Mouse (Mus musculus) kidney, postnatal 25 days (tissue): ENCODE data around the gene Mrpl42.

Source experiments
- DNase-seq, 2 experiments: peaks; one replicate each; pipeline ENCODE4 v3.0.0; 2021; ENCODE audit warnings: mixed read lengths in 2 of 2

Gene Mrpl42

GRCm38 (mm10) chr10:95501463-95502081 lies at the start of gene Mrpl42:
Gene Mrpl42, minus strand, starts transcription at chr10:95501940.
- DNase-seq = peak; percentile 94

DNA sequence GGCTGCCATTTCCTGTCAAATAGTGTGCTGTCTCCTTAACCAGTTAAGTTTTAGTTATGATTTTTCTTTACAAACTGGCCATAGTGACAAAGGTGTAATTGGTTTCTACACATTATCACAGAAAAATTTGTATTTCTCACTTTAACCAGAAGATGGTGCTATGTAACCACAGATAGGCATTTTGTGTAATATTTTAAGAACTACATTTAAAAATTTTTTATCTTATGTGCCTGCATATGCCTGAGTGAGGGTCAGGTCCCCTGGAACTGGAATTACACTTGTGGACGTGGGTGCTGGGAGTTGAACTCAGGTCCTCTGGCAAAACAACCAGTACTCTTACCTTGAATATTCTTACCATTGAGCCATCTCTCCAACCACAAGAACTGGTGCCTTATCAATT lies 48.8 kb upstream of the Mrpl42 start:
- DNase-seq = no peak

GRCm38 (mm10) chr10:95549080-95549479 lies 47.3 kb upstream of the Mrpl42 start:
- peak in 1 of 2 experiments; percentile 33 for DNase-seq

DNA sequence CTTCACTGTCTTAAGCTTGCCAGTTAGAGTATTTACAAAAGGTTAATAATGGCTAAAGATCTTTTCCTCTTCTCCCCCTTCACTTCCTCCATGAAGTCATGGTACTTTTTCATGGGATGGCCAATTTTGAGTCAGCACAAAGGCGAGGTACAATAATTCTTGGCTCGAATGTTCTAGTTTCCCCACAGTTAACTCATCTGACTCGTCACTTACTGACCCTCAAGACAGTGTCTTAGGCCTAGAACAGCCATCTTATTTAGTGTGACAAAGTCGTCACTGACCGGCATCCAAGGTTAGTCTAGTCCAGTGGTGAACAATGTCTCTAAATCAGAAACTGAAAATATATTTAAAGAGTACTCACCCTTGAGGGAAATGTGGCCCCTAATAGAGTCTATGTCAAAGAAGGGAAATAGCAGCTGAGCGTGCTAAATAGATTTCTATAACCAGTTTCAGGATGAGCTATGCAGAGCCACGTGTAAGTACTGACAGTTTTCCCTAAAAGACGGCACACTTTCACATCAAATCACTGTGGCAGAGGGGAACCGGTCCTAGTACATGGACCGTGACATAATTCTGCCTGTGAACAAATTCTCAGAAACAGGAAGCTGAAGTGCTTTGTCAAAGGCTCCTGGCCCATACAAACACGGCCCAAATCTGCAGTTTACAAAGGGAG lies 46.5 kb upstream of the Mrpl42 start:
- DNase-seq = peak in 1 of 2 experiments; percentile 12

- DNase-seq = no peak
Measured at GRCm38 (mm10) chr10:95546178-95546577, 44.4 kb upstream of the Mrpl42 start.

DNA sequence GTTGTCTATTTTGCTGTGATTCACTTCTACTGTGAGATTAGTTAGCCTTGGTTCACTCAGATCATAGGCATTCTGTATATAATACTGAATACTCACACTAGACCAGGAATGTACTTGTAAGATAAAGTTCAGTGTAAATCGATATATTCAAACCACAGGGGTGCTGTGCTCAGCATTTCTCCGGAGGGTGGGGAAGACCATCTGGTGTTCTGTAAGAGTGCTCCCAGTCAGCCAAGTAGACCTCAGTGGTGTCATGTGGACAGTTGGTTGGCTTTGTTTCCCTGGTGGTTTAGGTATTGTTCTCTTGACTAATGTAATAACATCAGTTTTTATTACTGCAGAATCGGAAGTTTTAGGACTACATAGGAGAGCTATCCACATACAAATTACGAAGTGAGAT lies 43.3 kb upstream of the Mrpl42 start:
- peak in 1 of 2 experiments; percentile 32 for DNase-seq

GRCm38 (mm10) chr10:95544651-95545050 lies 42.9 kb upstream of the Mrpl42 start:
- no peak for DNase-seq

GRCm38 (mm10) chr10:95544004-95544403 lies 42.3 kb upstream of the Mrpl42 start:
- DNase-seq = peak; percentile 38 to 51

GRCm38 (mm10) chr10:95543377-95543776 lies 41.6 kb upstream of the Mrpl42 start:
- DNase-seq = peak in 1 of 2 experiments; percentile 23

GRCm38 (mm10) chr10:95542916-95543315 lies 41.2 kb upstream of the Mrpl42 start:
- DNase-seq = no peak

GRCm38 (mm10) chr10:95539841-95540240 lies 38.1 kb upstream of the Mrpl42 start:
- no peak for DNase-seq

DNA sequence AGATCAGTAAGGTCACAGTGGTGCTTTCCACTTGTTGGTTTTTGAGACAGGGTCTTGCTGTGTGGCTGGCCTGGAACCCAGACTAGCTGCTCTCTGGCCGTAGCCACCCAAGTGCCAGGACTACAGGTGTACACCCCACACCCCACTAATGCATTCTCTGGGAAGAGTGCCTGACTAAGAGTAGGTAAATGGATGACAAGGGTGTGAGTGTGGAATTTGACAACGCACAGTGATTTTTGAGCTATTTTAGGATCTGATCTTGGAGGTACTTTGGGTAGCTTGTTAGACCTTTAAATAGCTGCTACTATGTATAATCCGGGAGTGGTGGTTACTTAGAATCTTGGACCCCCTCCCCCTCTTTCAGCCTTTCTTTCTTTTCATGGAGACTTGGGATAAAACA lies 37.5 kb upstream of the Mrpl42 start:
- DNase-seq = no peak

DNA sequence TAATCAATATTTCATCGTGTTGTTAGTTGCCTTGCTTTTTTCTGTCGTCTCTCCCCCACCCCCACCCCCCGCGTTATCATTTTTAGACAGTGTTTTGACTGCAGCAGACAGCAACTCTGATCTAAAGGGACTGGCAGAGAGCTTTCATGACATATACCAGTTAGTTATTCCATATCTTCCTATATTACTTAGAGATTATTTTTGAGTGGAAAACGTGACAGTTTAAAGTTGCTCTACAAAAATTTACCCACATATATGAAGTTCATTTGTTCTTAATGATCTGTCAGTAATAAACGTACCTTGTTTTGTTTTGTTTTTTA lies 34.4 kb upstream of the Mrpl42 start:
- no peak for DNase-seq

- DNase-seq = no peak
Measured at GRCm38 (mm10) chr10:95535399-95536221, 33.9 kb upstream of the Mrpl42 start.

DNA sequence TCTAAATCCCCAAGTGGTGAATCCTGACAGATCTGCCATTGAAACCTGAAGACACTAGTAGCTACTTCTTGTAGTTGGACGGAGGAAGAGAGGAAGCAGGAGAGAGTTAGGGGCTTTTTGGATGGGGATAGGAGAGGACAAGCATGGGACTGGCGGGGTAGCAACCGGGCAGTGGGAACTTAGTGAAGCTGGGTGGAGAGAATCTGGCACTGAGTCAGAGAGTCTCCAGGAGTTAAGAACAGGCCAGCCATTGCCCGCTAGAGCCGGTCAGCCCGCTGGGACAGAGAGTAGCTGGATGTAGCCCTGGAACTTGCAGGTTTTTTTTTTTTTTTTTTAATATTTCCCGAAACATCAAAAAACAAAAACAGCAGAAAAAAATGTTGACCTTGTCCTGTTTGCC lies 31.6 kb upstream of the Mrpl42 start:
- peak; percentile 54 to 63 for DNase-seq

DNA sequence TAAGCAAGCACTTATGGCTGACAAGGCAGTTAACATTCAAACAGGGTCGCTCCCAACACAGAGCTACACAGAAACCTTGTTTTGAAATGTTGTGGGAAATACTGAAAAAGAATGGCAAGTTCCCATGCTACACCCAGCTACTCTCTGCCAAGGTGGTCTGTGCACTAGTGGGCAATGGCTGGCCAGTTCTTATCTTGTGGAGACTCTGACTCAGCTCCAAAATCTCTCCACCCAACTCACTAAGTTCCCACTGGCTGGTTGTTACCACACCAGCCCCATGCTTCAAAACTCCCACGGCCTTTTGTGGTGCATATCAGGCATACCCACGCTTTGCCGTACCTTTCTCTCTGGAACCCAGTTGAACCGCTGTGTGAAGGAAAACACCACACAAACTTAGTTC lies 31.2 kb upstream of the Mrpl42 start:
- DNase-seq = no peak

DNA sequence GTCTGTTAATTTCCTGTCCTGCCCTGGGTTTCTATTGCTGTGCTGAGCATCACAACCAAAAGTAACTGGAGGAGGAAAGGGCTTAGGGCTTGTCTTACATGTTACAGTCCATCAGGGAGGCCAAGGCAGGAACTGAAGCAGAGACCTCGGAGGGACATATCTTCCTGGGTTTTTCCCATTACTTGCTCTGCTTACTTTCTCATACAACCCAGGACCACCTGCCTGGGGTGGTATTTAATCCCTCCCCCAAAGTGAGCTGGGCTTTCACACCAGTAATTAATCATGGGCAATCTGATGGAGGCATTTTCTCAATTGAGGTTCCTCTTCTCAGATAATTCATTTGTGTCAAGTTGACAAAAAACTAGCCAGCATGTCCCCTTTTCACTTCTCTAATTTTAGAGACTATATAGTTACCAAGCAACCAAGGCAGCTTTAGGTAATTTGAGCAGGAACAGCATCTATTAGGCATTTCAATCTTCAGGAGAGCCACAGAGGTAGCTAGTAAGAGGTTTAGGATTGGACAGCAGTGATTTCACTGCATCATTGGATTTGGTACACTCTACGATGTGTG lies 28.9 kb upstream of the Mrpl42 start:
- DNase-seq = no peak

DNA sequence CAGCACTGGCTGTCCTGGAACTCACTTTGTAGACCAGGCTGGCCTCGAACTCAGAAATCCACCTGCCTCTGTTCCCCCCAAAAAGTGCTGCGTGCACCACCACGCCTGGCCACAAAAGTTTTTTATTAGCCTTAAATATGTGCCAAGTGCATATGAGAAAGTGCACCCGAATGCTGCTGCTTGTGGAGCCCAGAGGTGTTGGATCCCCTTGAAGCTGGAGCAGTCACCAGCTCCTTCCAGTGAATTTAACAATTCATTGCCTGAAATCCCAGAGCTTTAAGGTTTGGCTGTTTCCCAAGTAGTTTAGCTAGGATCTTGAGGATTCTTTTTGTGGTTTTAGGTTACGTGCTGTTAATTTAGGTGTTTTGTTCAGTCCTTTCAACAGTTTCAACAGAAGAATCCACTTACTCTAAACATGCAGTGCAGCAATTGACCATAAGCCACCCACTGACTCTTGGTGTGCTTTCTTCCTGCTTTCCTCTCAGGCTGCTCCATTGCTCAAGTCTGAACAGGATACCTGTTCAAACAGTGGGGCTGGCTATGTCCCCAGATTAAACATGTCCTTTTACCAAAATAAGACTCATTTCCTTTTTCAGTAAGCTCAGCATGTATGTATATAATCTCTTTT lies 24.9 kb upstream of the Mrpl42 start:
- no peak for DNase-seq

- DNase-seq = no peak
Measured at GRCm38 (mm10) chr10:95525871-95526270, 24.1 kb upstream of the Mrpl42 start.

- DNase-seq = no peak
Measured at GRCm38 (mm10) chr10:95525037-95525675, 23.4 kb upstream of the Mrpl42 start.

GRCm38 (mm10) chr10:95517656-95518055 lies 15.9 kb upstream of the Mrpl42 start:
- DNase-seq = no peak

- DNase-seq = peak; percentile 32 to 72
Measured at GRCm38 (mm10) chr10:95515293-95515931, 13.7 kb upstream of the Mrpl42 start.
